Mouse (Mus musculus) adrenal gland, adult 18-20 months (tissue): ENCODE measurements at regions not wholly inside any gene's neighbourhood (a gene's known extent, or its start where the extent isn't known, plus 50 kb on each side); places are given as distances from the start of the nearest gene placed in this dataset.

Experiments
- DNase-seq, 2 experiments: peaks; one replicate each; pipeline ENCODE4 v3.0.0; 2021 to 2022; ENCODE audit warnings: low spot score in 2 of 2

GRCm38 (mm10) chr15:59169831-59170230 is 280.7 kb downstream of the Gm49356 start:
- no peak for DNase-seq

GRCm38 (mm10) chr15:59171120-59171519 is 282.0 kb downstream of the Gm49356 start:
- no peak for DNase-seq

- DNase-seq, result no peak
Measured at GRCm38 (mm10) chr15:59173452-59174245, 284.6 kb downstream of the Gm49356 start.

- DNase-seq, result no peak
Measured at GRCm38 (mm10) chr15:59174246-59174751, 285.2 kb downstream of the Gm49356 start.

DNA sequence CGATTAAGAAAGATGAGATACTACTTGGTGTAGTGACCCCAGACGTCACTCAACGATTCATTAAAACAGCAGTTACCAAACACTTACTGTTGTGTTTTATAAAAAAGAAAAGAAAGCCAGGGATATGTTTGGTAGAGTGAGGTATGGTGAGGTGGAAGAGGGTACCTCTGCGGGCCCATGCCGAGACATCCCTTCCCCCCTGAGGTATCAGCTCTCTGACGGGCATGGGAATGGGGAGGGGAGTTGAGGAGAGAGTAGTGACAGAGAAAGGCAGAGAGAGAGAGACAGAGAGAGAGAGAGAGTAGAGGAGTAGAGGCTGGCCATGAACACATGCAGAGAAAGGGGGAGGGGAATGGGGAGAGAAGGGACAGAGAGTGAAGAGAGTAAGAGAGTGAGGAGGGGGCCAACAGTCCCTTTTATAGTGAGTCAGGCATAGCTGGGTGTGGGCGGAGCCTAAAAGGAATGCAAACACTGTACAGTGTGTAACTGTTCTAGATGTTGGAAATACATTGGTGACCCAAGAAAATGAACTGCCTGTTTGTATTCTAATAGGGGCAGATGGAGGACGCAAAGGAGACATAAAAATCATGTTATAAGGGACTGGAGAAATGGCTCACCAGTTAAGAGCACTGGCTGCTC is 285.9 kb downstream of the Gm49356 start:
- DNase-seq, result no peak

DNA sequence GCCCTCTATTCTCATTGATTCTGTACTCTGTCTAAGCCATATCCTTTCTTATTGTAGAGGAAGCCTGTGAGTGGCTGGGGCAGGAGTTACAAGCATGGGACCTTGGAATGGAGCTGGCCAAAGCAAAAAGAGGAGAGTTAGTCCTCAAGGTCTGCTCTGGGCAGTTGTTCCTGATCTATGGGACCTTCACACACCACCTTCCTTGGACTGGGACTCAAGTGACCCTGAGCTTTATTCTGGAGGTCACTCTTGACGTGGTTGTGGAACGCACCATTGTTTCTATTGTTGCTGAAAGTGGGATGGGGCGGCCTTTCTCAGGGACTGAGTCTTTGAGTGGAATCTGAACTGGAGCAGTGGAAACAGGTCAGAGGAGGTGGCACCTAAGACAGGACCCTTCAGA is 291.0 kb downstream of the Gm49356 start:
- no peak for DNase-seq

DNA sequence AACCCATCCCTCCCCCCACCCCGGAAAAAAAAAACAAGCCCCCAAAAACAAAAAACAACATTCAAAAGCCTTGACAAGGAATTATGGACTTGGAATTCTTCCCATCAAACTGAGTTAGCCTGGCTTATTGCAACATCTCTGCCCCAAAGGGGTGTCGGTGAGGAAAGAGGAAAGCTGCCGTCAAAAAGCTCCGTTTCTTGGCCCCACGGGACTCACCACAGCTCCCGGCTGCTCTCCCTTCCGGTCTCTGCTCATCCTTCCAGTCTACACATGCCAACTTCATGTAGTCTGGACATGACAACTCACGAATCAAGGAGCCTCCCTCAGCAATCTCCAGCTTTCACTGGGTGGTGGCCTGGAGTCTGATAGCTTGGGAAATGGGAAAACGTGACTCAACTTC is 295.4 kb downstream of the Gm49356 start:
- no peak for DNase-seq

DNA sequence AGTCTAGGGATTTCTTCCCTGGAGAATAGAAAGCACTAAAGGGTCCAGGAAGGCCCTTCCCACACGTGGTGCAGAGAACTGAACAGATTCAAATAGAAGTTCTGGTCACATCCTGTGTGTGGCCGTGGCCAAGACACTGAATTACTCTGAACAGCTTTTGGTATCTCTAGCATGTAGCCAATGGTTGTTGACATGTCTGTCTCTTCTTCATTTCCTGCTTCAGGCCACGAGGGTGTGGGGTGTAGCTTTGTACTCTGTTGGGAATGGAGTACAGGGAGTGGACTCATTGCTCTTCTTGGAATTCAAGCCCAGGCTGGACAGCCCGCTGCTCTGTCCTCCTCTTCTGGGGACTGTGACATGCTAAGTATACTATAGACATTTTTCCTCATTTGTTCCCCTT is 298.5 kb downstream of the Gm49356 start:
- DNase-seq, result no peak

DNA sequence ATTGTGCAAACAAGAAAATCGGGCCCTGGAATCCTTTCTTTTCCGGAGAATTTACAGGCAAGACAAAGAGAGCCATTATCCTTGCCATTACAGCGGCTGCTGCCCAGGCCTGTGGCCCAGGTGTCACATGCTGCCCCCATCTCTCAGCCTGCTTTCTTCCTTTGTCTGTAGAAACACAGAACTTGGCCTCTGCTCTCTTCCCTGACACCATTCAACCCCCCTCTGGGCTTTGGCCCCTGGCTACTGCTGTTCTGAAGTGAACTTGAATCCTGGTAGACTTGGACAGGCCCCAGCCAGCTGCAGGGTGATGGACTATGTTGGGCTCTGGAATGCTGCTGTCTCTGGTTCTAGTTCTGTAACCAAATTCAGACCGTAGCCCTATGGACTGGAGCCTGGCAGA is 299.3 kb downstream of the Gm49356 start:
- DNase-seq, result no peak

DNA sequence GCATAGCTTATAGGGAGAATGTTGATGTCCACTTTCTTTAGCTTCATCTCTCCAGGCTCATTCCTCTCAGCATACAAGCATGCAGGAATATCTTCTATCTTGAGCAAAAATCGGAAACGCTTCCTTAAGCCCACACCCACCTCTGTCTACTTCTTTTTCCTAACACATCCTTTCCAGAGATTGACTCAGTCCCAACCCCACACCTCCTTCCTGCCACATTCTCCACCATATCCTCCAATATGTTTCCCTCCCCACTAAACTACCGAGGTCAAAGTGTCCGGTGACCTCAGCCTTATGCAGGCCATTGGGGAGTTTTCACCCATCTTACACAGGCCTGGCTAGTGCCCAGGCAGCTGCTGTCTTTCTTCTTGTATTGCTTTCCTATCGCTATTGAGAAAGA is 301.4 kb downstream of the Gm49356 start:
- DNase-seq, result no peak

- DNase-seq, result peak; percentile 45 to 50
Measured at GRCm38 (mm10) chr15:59194421-59194820, 305.3 kb downstream of the Gm49356 start.

DNA sequence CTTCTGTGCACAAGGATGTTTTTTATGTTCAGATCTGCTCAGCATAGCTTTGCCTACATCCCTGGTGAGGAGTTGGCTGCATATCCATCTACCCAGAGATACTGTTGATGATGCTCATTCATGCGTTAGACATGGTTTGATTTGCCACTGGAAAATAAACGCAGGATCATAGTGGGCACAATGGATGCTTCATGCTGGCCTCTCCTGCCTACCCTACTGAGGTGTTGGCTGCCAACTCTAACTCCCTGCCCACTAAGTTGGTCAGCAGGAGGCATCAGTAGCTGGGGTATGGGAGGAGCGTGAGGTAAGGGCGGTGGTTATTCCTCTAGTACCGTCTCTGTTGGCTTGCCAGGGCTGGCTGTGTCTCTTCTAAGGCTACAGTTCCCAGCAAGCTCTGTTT is 307.3 kb downstream of the Gm49356 start:
- no peak for DNase-seq

DNA sequence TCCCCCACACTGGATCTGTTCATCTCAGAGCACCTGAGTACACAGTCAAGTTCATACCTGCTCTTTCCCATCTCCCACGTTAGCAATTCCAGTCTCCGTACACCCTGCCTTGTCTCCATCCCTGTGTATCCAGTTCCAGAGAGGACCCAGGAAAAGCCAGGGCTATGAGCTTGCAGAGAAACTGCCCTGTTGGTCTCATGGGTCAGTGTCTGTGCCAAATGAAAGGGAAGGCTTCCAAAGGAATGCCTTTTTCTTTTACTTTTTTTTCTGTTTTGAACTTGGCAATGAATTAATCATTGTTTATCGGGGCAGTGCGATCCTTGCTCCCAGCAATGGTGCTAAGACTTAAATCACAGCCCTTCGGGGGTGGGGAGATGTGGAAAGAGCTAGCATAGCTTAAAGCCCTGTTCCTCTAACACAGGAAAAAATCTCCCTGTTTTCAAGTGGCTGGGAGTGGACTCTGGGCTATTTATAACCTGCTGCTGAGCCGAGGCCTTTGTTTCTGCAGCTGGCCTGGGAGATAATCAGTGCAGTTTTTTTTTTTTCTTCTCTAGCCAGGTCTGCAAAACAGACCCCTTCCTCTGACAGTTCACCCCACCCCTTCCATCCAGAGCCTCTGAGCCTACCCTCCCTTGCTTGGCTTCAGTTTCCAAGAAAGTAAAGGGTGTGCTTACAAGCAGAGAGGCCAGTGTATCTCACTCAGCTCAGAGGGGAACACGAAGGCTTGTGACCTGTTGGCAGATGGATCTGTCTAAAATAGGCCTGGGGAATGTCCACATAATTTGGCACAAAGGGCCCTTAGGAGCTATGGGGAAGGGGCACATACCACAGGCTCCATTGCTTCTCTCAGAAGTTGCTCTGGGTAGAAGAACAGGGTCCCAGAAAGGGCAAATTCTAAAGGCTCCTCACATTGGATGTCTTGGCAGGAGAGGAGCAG is 308.6 kb downstream of the Gm49356 start:
- peak in 1 of 2 experiments; percentile 33 for DNase-seq

GRCm38 (mm10) chr15:59201386-59201785 is 312.3 kb downstream of the Gm49356 start:
- no peak for DNase-seq

GRCm38 (mm10) chr15:59201894-59202670 is 313.0 kb downstream of the Gm49356 start:
- DNase-seq, result no peak

DNA sequence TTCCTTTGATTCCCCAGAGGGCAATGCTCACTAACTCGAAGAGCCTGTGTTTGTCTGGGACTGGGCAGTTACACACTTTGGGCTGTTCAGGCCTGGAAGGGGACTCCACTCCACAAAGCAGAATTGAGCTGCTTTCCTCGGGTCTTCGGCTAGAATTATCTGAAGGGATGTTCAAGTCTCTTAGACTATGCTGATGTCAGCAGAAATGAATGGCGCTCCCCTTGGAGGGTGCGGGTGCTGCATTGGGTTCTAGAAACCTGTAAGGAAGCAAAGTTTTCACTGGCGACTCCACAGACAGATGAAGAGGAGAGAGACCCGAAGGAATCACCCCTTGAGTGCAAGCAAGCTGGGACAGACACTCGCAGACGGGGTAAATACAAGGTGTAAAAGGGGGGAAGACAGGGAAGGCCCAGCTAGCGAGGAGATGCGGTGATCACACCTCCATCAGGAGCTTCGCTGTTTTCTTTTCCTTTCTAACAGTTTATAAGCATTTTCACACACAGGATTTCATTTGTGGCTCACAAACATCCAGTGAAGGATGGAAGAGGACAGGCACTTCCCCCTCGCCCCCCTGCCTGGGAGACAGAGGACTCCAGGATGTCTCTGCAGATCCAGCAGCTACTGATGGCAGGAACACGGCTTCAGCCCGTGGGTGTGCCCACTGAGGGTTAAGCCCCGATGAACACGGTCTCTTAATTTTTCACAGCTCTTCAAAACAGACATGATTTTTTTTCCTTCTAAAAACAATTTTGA is 314.2 kb downstream of the Gm49356 start:
- DNase-seq, result no peak

DNA sequence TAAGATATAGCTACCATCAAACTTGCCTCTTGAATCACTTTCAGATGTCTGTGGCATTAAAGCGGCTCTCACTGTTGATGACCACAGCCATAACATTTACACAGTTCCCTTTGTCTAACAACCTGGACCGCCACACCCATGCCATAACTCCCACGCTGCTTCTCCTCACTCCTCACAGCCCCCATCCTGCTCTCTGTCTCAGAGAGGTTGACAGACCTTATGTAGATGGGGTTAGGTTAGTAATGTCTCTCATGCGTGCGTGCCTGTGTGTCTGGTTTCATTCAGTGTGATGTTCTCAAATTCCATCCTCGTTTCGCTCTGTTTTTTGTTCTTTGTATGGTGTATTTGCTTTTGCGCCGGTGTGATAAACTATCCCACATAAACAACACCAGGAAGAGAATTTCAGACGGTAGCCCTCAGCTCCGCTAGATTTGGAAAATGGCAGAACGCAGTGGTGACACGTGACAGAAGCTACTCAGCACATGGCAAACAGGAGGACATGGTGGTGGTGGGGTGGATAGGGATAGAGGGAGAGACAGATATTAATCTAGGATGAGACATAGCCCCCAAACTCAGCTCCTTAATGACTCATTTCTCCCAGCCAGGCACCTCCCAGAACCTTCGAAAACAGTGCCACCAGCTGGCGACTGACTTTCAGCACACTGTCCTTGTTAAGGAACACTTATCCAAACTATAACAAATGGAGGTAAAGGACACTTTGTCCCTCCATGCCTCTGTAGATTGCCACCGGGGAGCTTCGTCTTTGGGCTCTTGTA is 314.9 kb downstream of the Gm49356 start:
- DNase-seq, result no peak

GRCm38 (mm10) chr15:59205091-59205490 is 316.0 kb downstream of the Gm49356 start:
- DNase-seq, result no peak

- DNase-seq, result no peak
Measured at GRCm38 (mm10) chr15:59205544-59205943, 316.4 kb downstream of the Gm49356 start.
